Mouse (Mus musculus) embryonic facial prominence, embryonic 10.5 days (tissue): ENCODE measurements around the gene Exoc3l. TPM values are rescaled to one million over a fixed set of nuclear protein-coding genes. Genes with fewer than 3 reads are reported as not detected.

Experiments
- DNase-seq: peaks from one replicate; pipeline ENCODE4 v3.0.0-alpha.2; 2017; ENCODE audit warnings: low spot score
- H3K27ac ChIP-seq: fragments of 300-500 bp; sonication (generic); replicated peaks from 2 replicates; pipeline ENCODE4 v1.5.1; 2016; ENCODE audit warnings: mild to moderate bottlenecking
- H3K27me3 ChIP-seq: fragments of 300-500 bp; sonication (generic); replicated peaks from 2 replicates; pipeline ENCODE4 v1.6.1; 2016; ENCODE audit warnings: low read depth, mild to moderate bottlenecking; ENCODE audit not compliant: poor library complexity, severe bottlenecking
- H3K36me3 ChIP-seq: fragments of 300-500 bp; sonication (generic); replicated peaks from 2 replicates; pipeline ENCODE4 v1.6.1; 2016; ENCODE audit warnings: mild to moderate bottlenecking, moderate library complexity
- H3K4me1 ChIP-seq: fragments of 300-500 bp; sonication (generic); 2 replicates; pipeline ENCODE4 v1.6.1; 2016
- H3K4me3 ChIP-seq: fragments of 300-500 bp; sonication (generic); 2 replicates; pipeline ENCODE4 v1.5.1; 2016; ENCODE audit warnings: mild to moderate bottlenecking, moderate library complexity
- H3K9me3 ChIP-seq: fragments of 300-500 bp; sonication (generic); 2 replicates; pipeline ENCODE4 v1.6.1; 2016; ENCODE audit warnings: mild to moderate bottlenecking
- WGBS: fragments of 180-500 bp; shearing (Covaris S2); methylation state at CpG from one replicate; pipeline ENCODE4 v1.1.7; 2016; 5-methylcytosine and 5-hydroxymethylcytosine counted together
- polyA plus RNA-seq: library from polyadenylated mRNA; unstranded; fragments of >200 nt; fragmentation: Nextera tagmentation; extraction: Ambion mirVana; gene quantifications from 2 replicates; pipeline ENCODE4 v1.2.1, GENCODE M21; 2016

Gene Exoc3l
- polyA plus RNA-seq, 1 experiment from 2014 or later = 9.9 TPM

DNA sequence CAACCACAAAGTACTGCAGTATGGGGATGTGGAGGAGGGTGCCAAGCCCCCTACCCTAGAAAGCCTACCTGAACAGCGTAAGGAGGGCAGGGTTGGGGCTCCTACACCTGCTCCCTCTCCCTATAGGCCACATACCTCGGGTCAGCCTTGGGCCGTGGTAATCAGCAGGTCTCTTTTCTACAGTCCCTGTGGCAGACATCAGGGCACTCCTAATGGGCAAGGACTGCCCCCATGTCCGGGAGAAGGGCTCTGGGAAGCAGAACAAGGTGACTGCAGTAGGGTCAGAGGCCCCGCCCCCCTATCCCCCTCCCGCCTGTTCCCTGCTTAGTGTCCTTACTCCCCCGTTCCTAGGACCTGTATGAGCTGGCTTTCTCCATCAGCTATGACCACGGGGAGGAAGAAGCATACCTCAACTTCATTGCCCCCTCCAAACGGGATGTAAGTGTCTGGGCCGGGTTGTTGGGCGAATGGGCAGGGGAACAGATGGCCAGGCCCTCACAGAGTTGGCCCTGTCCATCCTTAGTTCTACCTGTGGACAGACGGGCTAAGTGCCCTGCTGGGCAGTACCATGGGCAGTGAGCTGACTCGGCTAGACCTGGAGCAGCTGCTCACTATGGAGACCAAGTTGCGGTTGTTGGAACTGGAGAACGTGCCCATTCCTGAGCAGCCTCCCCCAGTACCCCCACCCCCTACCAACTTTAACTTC is 13.4 kb upstream of the Exoc3l start:
- Histone ChIP-seq H3K27me3 (no peaks in the 10 kb centered on the region), H3K36me3 (peaks cover 87% of the 10 kb centered on the region), H3K27ac (no peak overlapping the region), H3K9me3 (no peaks in the 10 kb centered on the region), H3K4me1 (peaks cover 32% of the 10 kb centered on the region), H3K4me3 (no peak overlapping the region)
- no peak for DNase-seq
- WGBS = 80% methylated on average over 15 of the region's 15 CpGs

- H3K9me3 ChIP-seq = no peaks in the 10 kb centered on the region
- no peak overlapping the region for H3K27ac ChIP-seq
- H3K4me1 ChIP-seq = peaks cover 27% of the 10 kb centered on the region
- H3K27me3 ChIP-seq = no peaks in the 10 kb centered on the region
- no peak for DNase-seq
- H3K4me3 ChIP-seq = no peak overlapping the region
- WGBS = 94% methylated on average over 10 of the region's 10 CpGs
- H3K36me3 ChIP-seq = peaks cover 87% of the 10 kb centered on the region
These were observed 12.5 kb upstream of the Exoc3l start for GRCm38 (mm10) chr8:105308428-105308827.

DNA sequence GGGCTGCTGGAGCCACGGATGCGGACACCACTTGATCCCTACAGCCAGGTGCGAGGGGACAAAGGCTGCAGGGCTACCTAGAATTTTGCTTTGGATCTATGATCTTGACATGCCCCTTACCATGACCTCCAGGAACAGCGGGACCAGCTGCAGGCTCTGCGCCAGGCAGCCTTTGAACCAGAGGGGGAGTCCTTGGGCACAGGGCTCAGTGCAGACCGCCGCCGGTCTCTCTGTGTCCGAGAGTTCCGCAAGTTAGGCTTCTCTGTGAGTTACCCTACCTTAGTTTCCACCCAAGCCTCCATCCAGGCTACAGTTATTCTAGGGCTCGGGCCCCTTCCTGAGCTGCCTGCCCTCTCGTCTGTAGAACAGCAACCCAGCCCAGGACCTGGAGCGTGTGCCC is 11.8 kb upstream of the Exoc3l start:
- H3K36me3 ChIP-seq = peaks cover 87% of the 10 kb centered on the region
- H3K4me1 ChIP-seq = peaks cover 27% of the 10 kb centered on the region
- no peak for DNase-seq
- no peaks in the 10 kb centered on the region for H3K9me3 ChIP-seq
- H3K4me3 ChIP-seq = no peak overlapping the region
- no peaks in the 10 kb centered on the region for H3K27me3 ChIP-seq
- no peak overlapping the region for H3K27ac ChIP-seq
- 93% methylated on average over 13 of the region's 13 CpGs for WGBS

DNA sequence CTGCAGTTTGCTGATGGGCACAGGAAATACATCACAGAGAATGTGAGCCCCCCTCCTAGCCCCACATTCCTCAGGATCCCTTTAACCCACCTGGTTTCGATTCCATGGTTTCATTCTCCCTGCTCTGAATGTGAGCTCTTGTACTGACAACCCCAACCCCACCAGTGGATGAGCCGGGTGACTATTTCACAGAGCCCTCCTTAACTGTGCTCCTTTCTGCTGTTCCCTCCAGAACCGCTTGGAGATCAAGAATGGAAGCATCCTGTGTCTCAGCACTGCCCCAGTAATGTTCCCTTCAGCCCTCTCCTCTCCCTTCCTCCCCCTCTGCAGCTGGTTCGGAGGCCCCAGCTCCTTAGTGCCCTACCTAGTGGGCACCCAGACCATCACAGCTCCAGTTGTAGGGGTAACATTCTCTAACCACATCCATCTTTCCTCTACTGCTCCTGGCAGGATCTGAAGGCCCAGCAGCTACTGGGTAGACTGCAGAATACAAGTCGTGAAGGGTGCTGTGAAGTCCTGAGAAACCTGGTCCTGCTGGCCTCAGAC is 10.3 kb upstream of the Exoc3l start:
- Histone ChIP-seq H3K36me3 (peaks cover 87% of the 10 kb centered on the region), H3K27me3 (no peaks in the 10 kb centered on the region), H3K27ac (peak overlapping the region; percentile 80), H3K4me1 (peaks cover 27% of the 10 kb centered on the region), H3K9me3 (no peaks in the 10 kb centered on the region), H3K4me3 (peak overlapping the region; percentile 53)
- DNase-seq = no peak
- WGBS = 55% methylated on average over 5 of the region's 5 CpGs

- DNase-seq = peak; percentile 74
- WGBS = 7% methylated on average over 29 of the region's 30 CpGs
- H3K4me3 ChIP-seq = peak within 1 kb of the TSS; percentile 53
- H3K9me3 ChIP-seq = no peaks in the 10 kb centered on the region
- H3K4me1 ChIP-seq = peaks cover 27% of the 10 kb centered on the region
- H3K27me3 ChIP-seq = no peaks in the 10 kb centered on the region
- peaks cover 87% of the 10 kb centered on the region for H3K36me3 ChIP-seq
- peak within 1 kb of the TSS; percentile 80 for H3K27ac ChIP-seq
These were observed 9.6 kb upstream of the Exoc3l start, which contains the start of gene Elmo3 for GRCm38 (mm10) chr8:105305211-105306145. Gene Elmo3 (plus strand): TSS chr8:105305601.

- no peak for DNase-seq
- Histone ChIP-seq H3K4me3 (no peak overlapping the region), H3K9me3 (no peaks in the 10 kb centered on the region), H3K4me1 (peaks cover 27% of the 10 kb centered on the region), H3K27ac (no peak overlapping the region), H3K36me3 (peaks cover 87% of the 10 kb centered on the region), H3K27me3 (no peaks in the 10 kb centered on the region)
- WGBS = 83% methylated on average over 9 of the region's 9 CpGs
These were observed 8.7 kb upstream of the Exoc3l start for GRCm38 (mm10) chr8:105304325-105305210.

DNA sequence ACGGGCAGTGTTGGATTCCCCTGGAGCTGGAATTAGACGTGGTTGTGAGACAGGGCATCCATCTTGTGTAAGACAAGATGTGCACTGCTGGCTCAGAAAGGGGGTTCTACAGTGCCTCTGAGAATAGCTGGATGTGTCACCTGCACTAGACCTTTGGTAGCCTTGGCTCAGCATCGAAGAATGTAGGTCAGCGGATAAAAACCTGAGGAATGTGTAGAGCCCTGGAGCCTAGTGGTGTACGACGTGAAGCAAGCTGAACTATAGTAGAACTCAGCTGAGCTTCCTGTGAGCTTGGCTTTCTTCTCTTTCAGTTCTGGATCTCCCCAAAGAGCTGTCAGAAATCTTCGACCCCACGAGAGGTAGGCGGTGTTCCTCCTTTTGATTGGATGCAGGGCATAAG is 8.0 kb upstream of the Exoc3l start:
- 86% methylated on average over 9 of the region's 9 CpGs for WGBS
- H3K27ac ChIP-seq = no peak overlapping the region
- peaks cover 86% of the 10 kb centered on the region for H3K36me3 ChIP-seq

GRCm38 (mm10) chr8:105303396-105303795 is 7.5 kb upstream of the Exoc3l start:
- peaks cover 86% of the 10 kb centered on the region for H3K36me3 ChIP-seq
- 87% methylated on average over 8 of the region's 8 CpGs for WGBS
- no peaks in the 10 kb centered on the region for H3K27me3 ChIP-seq
- H3K9me3 ChIP-seq = no peaks in the 10 kb centered on the region
- no peak for DNase-seq
- H3K4me1 ChIP-seq = peaks cover 35% of the 10 kb centered on the region
- no peak overlapping the region for H3K27ac ChIP-seq
- no peak overlapping the region for H3K4me3 ChIP-seq

More for the DNA sequence above, 8.0 kb upstream of the Exoc3l start:
- H3K9me3 ChIP-seq = no peaks in the 10 kb centered on the region
- H3K4me3 ChIP-seq = no peak overlapping the region
- peaks cover 31% of the 10 kb centered on the region for H3K4me1 ChIP-seq
- no peaks in the 10 kb centered on the region for H3K27me3 ChIP-seq
- DNase-seq = no peak

DNA sequence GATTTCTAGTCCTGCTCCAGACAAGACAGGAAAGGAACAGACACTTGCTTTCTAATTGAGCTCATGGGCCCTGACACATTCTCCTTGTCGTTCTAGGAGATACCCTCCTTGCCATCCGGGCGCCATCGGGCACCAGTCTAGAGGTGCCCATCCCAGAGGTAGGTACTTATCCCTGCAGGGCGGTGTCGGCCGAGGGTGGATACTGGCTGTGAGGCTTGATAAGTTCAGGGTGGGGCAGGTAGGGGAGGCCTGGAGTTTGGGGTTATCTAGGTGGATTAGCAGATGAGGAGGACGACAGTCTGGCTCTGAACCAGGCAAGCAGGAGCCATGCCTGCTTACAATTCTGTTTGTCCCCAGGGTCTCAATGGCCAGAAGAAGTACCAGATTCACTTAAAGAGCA is 4.1 kb upstream of the Exoc3l start:
- Histone ChIP-seq H3K4me1 (peaks cover 29% of the 10 kb centered on the region), H3K36me3 (peaks cover 64% of the 10 kb centered on the region)

GRCm38 (mm10) chr8:105298351-105299252 is 2.7 kb upstream of the Exoc3l start:
- DNase-seq = no peak
- WGBS = 65% methylated on average over 18 of the region's 18 CpGs
- peaks cover 51% of the 10 kb centered on the region for H3K36me3 ChIP-seq
- peaks cover 21% of the 10 kb centered on the region for H3K4me1 ChIP-seq
- H3K4me3 ChIP-seq = peak overlapping the region; percentile 97
- no peaks in the 10 kb centered on the region for H3K9me3 ChIP-seq
- H3K27ac ChIP-seq = peak overlapping the region; percentile 90
- peaks cover 8% of the 10 kb centered on the region; the same call in 1 of the 2 replicates for H3K27me3 ChIP-seq

More for the DNA sequence above, 4.1 kb upstream of the Exoc3l start:
- no peak for DNase-seq
- Histone ChIP-seq H3K4me3 (no peak overlapping the region), H3K27ac (no peak overlapping the region), H3K27me3 (peaks cover 4% of the 10 kb centered on the region; the same call in 1 of the 2 replicates), H3K9me3 (no peaks in the 10 kb centered on the region)
- 92% methylated on average over 8 of the region's 8 CpGs for WGBS
